Mouse (Mus musculus) inflammation-experienced regulatory T-cells, adult 16 weeks (primary cell): ENCODE data around the gene Acvrl1. TPM values are rescaled to one million over a fixed set of nuclear protein-coding genes. Genes with fewer than 3 reads are reported as not detected.

Experiments
- polyA plus RNA-seq: library from polyadenylated mRNA; unstranded; fragments of 100-300 nt; shearing (Covaris generic); gene quantifications from one replicate; pipeline ENCODE4 v1.2.1, GENCODE M21; 2017

Acvrl1 gene
- polyA plus RNA-seq = 4.8 TPM

GRCm38 (mm10) chr15:101128181-101129089 lies at the start of gene Acvrl1:
Acvrl1 (plus strand) TSS chr15:101128522.

GRCm38 (mm10) chr15:101115511-101116110 lies 12.7 kb upstream of the Acvrl1 start, which contains the start of gene Ankrd33:
Ankrd33 (plus strand) TSS chr15:101115755.

DNA sequence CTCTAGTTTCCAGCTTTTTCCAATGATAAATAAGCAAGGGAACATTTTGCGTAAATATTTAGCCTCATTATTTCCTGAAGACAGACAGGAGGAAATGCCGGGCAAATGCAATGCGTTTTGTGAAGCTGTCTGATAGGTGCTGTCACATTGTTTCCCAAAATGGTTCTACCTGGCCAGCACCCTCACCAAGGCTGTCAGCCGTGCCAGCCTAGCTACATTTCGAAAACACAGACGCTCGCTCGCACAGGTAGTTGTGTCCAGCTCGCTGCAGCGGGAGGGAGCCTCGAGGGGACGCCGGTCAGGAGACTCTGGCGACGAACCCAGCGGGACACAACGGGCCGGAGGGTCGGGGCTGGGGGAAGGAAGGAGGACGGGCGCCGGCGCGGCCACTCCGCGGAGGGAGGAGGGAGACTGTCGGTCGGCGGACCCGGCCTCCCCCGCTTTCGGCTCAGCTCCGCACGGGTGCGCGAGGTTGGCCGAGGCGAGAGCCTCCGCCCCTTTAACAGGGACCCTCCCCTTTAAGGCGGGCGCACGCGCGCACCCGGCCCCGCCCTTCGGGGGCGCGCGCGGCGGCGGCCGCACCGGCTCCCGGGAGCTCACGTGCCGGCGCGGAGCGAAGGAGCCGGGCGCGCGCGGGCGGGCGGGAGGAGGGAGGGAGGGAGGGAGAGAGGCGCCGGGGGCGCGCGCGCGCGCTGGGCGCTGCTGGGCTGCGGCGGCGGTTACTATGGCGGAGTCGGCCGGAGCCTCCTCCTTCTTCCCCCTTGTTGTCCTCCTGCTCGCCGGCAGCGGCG lies 45.3 kb downstream of the Acvrl1 start, which contains the start of gene Acvr1b:
Acvr1b (plus strand) TSS at position 647 of the 791 bp plus-strand sequence.

Other genes with a start within 250 kb of the Acvrl1 start
- gene Gm47841, start 81.1 kb upstream of the Acvrl1 start, polyA plus RNA-seq = not detected
- gene Fignl2, start 50.0 kb upstream of the Acvrl1 start, polyA plus RNA-seq = not detected
- gene Ankrd33, start 12.8 kb upstream of the Acvrl1 start, polyA plus RNA-seq = not detected
- 2.8 TPM for gene Acvr1b, start 45.5 kb downstream of the Acvrl1 start, polyA plus RNA-seq
- 0.18 TPM for gene Grasp, start 95.7 kb downstream of the Acvrl1 start, polyA plus RNA-seq
- 95.4 TPM for gene Nr4a1, start 125.7 kb downstream of the Acvrl1 start, polyA plus RNA-seq
- gene Atg101, start 155.8 kb downstream of the Acvrl1 start, polyA plus RNA-seq = 81.6 TPM
- gene 6030408B16Rik, start 164.7 kb downstream of the Acvrl1 start, polyA plus RNA-seq = 0.26 TPM
- gene Krt80, start 241.6 kb downstream of the Acvrl1 start, polyA plus RNA-seq = 0.23 TPM